Mouse (Mus musculus): Measurements from ENCODE around the gene Gys1. TPM values are rescaled to one million over a fixed set of nuclear protein-coding genes. Genes with fewer than 3 reads are reported as not detected.
"Not testable (repeated sequence)": the region's sequence is repeated elsewhere in the genome, so short reads cannot be mapped to it uniquely, and the experiment has no call there.

The Gys1 gene
- total RNA-seq (2022) = 10 to 100 TPM; 14.7 to 16.4 (median 15.1) TPM

DNA sequence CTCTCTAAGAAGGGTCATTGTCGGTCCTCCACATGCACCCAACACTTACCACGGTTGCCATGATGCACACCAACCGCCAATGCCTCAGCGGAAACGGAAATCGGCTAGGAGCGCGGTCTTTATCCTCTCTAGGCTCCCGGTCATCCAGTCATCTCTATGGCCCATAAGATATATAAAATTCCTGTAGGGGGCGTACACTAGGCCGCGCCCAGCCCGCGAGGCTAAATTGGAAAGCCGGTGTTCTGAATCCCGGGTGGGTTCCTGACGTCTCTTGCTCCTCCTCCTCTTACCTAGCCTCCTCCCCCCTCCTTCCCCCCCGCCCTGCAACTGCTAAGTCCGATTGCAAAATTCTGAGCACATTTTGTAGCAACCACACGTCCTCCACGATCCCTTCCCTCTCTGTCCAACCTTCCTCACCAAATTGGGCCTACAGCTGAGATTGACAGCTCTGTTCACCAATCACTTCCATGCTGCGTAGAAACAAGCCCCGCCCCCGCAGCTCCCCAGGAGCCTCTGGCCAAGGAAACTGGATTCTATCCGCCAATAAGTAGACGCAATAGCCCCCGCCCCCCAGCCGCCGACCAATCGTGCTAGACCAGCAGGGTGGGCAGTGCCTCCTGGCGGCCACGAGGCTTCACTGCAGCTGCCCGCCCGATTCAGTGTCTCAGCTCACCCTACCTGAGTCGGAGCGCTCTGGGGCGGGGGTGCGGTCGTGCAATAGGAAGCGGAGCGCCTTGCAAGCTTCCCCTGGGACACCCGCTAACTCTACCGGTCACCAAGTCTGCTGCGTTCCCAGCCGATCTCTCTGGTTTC is at the start of gene Gys1:
Gys1 (plus strand) TSS at position 642 of the 813 bp plus-strand sequence.
- peak; percentile 99 to 100 for DNase-seq (ENCODE audit: low spot score in 2 of 2)

DNA sequence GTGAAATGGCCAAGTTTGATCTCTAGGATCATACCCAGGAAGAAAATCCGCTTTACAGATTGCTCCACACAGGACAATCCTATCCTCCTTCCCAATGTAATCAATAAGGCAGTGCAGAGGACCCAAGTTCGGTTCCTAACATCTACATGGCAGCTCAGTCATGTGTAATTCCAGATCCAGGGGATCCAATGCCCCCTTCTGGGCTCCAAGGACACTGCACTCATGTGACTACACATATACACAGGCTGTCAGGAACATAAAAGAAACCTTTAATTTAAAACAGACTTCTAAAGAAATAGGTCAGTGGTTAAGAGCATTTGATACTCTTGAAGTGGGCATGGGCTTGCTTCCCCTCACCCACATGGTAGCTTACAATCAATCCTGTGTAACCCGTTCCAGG is 48.6 kb upstream of the Gys1 start:
- DNase-seq (ENCODE audit: low spot score in 2 of 2) = no peak

DNA sequence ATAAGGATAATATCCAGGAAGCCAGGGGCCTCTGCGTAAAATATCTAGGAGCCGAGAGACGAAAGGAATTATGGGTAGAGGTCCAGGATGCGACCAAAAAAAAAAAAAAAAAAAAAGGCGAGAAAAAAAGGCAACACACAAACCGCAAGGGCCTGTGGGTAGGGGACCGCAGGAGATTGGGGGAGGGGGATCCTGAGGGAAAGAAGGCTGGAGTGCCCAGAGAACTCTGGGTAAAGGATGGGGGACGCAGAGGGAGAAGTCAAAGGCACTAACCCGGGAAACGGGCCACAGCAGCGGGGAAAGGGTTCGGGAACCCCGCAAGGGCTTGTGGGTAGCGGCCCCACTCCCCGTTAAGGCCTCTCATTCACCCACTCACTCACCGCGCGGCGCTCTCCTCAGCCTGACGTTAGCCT is 39.5 kb upstream of the Gys1 start:
- no peak for DNase-seq (ENCODE audit: low spot score in 2 of 2)

DNA sequence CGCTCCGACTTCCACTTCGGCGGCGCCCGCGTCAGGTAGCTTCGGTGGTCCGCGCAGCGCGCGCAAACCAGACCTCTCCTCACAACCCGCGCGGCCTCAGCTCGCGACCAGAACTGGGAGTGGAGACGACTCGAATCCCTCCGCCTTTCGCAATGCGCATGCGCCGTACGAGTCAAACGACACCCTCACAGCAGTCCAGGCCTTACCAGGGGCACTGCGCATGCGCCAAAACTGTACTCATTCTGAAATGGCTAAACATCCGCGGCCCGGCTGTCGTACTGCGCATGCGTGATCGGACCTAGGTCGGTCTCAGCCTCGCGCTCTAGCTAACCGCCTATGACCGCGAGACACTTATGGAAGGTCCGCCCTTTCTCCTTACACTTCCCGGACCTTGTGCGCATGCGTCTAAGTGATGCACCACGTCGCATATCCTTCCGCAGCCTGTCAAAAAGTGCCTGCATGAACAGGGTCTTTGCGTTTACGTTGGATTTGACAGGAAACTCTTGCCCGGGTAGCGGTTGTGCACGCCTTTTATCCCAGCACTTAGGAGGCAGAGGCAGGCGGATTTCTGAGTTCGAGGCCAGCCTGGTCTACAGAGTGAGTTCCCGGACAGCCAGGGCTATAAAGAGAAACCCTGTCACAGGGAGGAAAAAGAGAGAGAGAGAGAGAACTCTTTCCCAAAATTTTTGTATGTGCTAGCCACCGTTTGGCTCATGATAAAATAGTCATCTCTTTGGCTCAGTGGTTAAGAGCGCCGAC is 38.9 kb upstream of the Gys1 start, which contains the start of gene Snrnp70:
Snrnp70 (minus strand) TSS at position 165 of the 759 bp plus-strand sequence.
- peak; percentile 99 to 100 for DNase-seq (ENCODE audit: low spot score in 2 of 2)

DNA sequence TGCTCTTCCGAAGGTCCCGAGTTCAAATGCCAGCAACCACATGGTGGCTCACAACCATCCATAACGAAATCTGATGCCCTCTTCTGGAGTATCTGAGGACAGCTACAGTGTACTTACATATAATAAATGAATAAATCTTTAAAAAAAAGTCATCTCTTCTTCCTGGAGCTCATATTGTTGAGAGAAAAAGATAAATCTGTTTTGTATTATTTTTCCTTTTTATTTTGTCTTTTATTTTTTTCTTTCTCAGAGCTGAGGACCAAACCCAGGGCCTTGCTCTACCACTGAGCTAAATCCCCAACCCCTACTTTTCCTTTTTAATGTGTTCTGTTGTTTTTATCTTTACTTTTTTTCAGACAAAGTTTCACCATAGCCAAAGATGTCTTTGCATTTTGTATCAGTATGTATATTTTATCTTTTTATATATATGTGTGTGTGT is 38.3 kb upstream of the Gys1 start:
- not testable (repeated sequence) for DNase-seq (ENCODE audit: low spot score in 2 of 2)

DNA sequence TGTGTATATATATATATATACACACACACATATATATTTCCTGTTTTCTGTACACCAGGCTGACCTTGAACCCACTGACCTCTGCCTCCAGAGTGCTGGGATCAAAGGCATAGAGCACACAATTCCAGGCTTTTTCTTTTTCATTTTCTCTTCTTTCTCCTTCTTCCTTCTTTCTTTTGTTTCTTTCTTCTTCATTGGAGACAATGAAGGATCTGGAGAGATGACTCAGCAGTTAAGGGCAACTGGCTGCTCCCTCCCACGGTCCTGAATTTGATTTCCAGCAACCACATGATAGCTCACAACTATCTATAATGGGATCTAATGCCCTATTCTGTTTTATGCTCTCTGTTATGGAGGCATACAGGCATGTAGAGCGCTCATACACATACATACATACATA is 37.9 kb upstream of the Gys1 start:
- no peak for DNase-seq (ENCODE audit: low spot score in 2 of 2)

DNA sequence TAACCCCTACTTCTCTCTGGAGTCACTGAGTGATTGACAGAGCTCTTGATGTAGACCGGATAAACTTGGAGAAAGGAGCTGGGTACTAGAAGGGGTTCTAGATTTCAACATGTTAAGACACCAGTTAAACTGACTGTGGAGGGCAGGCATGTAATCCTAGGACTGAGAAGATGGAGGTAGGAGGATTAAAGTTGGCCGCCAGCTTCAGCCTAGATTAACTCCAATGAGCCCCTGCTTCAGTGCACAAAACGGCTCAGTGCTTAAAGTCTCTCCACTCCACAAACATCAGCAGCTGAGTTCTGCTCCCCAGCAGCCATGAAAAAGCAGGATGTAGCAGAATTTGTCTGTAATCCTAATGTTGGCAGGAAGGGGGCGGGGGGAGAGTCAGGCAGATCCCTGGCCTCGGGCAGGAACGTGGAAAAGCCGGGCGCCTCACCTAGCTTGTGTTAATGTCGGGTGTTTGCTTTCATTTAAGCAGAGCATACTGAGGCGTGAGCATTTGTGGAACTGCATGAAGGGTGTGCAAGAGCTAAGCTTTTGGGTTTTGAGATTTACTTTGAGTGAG is 33.0 kb upstream of the Gys1 start:
- no peak for DNase-seq (ENCODE audit: low spot score in 2 of 2)

DNA sequence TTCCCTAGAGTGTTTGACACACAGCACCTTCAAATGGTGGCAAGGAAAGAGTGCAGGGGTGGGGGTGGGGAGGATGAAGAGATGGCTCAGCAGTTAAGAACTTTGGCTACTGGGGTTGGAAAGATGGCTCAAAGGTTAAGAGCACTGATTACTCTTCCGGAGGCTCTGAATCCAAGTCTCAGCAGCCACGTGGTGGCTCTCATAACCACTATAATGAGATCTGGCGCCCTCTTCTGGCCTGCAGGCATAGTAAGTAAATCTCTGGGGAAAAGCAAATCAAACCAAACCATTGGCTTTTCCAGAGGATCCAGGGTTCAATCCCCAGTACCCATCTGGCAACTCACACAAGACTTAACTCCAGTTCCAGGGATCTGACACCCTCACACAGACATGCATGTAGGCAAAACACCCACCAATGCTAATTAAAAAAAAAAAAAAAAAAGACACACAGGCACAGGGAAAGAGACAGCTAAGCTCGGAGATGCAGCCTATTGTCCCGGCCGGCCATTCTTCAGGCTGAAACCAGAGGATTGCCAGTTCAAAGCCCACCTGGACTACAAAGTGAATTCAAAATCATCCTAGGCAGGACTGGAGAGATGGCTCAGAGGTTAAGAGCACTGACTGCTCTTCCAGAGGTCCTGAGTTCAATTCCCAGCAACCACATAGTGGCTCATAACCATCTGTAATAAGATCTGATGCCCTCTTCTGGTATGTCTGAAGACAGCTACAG is 30.9 kb upstream of the Gys1 start:
- DNase-seq (ENCODE audit: low spot score in 2 of 2) = no peak

DNA sequence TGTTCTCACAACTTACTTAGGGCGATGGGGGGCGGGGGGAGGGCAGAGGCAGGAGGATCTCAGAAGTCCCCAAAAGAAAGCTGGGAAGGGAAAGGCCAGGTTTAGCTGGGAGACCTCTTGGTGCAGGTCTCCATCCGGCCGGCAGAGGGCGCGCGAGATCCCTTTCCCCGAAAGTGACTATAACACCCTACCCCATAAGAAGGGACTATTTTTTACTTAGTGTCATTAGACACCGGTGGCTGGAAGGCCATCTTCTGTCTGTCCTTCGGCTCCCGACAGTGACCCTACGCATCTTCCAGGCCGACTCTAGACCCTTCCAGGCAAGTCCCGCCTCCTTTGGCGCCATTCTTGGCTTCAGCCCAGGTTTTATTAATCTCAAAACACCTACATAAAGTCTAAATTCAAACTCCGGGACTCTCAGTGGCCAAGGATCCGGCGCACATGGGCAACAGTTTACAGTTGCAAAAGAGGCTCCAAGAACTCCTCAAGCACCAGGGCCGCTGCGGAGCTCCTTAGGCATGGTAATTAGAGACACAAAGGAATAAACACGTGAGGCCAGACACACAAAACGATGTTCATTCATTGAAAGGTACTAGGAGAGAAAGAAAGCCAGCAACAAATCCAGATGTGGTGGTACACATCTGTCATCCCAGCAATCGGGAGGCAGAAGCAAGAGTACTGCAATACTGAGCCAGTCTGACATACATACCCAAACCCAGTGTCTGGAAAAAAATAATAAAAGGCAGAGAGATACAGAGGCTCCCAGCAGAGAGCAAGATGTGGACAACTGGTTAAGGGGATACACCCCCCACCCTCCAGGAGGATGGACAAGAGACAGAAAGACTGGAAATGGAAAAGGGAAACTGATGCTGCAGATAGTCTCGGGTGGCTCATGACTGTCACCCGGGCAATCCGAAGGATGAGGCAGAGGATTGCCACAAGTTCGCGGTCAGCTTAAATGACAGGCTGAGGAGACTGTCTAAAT is 29.3 kb upstream of the Gys1 start, which contains the start of gene Kcna7:
Kcna7 (plus strand) TSS at position 563 of the 985 bp plus-strand sequence.
- peak in 1 of 2 experiments; percentile 67 for DNase-seq (ENCODE audit: low spot score in 2 of 2)

DNA sequence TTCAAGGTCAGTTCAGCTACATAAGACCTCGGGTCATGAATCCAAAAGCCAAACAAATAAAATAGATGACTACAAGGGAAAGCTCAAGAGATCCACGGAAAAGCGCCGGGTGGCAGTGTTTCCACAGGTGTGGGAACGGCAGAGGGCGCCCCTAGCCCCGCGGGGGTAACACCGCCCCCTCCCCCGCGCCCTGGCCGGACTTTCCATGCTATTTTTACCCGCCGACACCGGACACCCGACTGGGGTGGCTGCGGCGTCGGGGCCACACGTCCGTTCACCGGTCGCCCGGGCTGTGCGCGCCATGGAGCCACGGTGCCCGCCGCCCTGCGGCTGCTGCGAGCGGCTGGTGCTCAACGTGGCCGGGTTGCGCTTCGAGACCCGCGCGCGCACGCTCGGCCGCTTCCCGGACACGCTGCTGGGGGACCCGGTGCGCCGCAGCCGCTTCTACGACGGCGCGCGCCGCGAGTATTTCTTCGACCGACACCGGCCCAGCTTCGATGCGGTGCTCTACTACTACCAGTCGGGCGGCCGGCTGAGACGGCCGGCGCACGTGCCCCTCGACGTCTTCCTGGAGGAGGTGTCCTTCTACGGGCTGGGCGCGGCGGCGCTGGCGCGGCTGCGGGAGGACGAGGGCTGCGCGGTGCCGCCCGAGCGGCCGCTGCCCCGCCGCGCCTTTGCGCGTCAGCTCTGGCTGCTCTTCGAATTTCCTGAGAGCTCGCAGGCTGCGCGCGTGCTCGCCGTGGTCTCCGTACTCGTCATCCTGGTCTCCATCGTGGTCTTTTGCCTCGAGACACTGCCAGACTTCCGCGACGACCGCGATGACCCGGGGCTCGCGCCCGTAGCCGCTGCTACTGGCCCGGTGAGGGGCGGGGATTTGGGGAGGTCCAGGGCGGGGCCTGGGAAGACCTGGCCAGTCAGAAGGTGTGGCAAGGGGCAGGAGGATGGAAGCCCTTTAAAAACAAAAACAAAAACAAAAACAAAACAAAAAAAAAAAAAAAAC is 28.2 kb upstream of the Gys1 start:
- DNase-seq (ENCODE audit: low spot score in 2 of 2) = no peak

DNA sequence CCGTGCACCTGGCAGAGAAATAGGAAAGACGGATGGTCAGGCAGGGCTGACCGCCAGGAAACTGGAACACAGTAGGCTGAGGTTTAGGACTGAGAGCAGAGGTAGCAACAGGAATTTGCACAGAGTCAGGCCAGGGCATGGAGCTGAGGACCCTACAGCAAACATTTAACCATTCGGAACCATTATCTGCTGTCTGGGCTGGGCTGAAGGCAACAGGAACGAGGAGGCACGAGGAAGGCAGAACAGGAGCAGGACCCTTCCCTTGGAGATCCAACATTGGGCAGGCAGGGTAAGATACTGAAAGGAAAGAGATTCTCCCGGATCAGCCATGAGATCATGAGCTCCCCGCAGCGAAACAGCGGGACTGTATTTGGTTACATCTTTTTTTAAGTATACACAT is 26.8 kb upstream of the Gys1 start:
- DNase-seq (ENCODE audit: low spot score in 2 of 2) = no peak

DNA sequence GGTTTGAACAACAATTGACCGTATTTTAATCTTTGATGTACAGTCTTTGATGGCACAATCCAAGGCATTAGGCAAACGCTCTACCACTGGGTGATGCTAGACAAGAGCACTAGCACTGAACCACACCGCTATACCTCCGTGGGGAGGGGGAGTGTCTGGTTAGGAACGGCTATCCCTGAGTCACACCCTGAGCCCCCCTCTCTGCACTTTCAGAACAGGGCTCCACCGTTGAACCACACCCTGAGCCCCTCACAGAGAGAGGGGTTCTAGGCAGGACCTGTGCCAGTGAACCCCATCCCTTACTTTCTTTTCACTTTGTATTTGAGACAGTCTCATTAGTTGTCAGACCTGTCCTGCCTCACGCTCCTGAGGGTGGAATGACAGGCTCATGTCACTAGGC is 26.3 kb upstream of the Gys1 start:
- DNase-seq (ENCODE audit: low spot score in 2 of 2) = no peak

DNA sequence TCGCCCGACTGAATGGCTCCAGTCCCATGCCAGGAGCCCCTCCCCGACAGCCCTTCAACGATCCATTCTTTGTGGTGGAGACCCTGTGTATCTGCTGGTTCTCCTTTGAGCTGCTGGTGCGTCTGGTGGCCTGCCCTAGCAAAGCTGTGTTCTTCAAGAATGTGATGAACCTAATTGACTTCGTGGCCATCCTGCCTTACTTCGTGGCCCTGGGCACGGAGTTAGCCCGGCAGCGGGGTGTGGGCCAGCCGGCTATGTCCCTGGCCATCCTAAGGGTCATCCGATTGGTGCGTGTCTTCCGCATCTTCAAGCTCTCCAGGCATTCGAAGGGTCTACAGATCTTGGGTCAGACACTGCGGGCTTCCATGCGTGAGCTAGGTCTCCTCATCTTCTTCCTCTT is 25.7 kb upstream of the Gys1 start:
- DNase-seq (ENCODE audit: low spot score in 2 of 2) = no peak

DNA sequence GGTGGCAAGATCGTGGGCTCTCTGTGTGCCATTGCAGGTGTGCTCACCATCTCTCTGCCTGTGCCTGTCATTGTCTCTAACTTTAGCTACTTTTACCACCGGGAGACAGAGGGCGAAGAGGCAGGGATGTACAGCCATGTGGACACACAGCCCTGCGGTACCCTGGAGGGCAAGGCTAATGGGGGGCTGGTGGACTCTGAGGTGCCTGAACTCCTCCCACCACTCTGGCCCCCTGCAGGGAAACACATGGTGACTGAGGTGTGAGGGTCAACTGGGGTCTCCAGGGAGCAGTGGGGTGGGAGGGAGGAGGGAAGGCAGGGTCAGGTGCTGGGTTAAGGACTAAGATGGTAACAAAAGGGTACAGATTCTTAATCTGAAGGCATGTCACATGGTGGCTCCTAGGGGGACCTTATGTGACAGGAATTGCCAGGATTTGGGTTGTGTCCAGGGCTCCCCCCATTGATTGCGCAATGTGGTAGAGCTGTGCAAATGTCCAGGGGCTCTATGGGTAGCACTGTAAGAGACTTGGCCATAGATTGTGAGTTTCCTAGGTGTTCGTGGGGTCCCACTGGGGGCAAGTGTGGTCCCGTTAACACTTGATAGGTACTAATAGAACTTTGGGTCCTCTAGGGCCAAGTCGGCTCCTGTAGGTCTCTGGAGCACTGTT is 25.0 kb upstream of the Gys1 start:
- no peak for DNase-seq (ENCODE audit: low spot score in 2 of 2)

DNA sequence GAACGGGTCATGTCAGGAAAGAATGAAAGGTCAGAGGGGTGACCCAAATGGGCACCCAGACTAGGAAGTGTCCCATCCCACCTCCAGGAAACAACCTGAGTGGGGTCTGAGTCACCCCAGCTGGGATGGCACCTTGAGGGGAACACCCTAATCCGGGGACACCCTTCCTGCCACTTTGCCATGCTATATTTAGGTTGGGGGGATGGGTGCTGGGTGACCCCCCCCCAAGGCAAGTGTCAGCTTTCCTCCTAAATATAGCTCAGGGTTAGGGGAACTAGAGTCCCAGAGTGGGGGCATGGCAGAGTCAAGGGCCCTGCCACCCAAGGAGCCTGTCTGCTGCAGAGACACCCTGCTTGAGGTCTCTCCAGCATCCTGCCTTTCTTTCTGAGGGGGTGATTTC is 22.2 kb upstream of the Gys1 start:
- DNase-seq (ENCODE audit: low spot score in 2 of 2) = no peak

DNA sequence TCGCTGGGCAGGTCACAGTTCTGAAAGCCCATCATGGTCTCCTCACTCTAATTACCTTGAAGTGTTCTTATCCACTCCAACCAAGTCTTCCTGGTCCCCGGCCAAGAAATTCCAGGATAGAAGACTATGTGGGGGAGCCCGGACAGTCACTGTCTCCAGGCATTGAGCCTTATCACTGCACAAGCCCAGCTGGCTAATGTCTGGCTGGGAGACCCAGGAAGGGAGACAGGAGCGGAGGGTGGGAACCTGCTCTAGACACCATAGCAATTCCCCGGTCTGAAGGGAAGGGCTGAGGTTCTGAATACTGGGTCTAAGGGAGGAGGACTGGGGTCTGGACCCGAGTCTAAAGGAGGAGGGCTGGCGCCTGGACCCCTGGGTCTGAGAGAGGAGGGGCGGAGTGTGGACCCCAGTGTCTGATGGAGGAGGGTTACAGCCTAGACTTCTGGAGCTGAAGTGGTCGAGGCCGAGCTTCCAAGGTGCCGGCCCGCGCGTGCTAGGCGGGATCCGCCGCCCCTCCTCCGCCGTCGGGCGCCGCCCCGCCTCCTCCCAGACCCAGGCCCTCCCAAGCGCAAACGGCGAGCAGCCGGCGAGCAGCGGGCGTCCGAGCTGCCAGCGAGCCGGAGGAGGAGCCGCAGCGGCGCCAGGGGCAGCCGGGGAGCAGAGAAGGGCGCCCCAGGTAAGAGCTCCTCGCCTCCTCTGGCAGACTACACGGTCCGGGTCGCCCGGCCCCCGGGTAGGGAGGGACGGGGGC is 21.4 kb upstream of the Gys1 start, which contains the start of gene Ntf5:
Ntf5 (plus strand) TSS at position 583 of the 751 bp plus-strand sequence.
- DNase-seq (ENCODE audit: low spot score in 2 of 2) = no peak
